Mouse (Mus musculus): ENCODE data around the gene Swsap1. TPM values are rescaled to one million over a fixed set of nuclear protein-coding genes. Genes with fewer than 3 reads are reported as not detected.
A peak's percentile ranks its signal among the peaks of the same experiment; 100 is the strongest.

Gene Swsap1
- polyA plus RNA-seq, 1 experiment = 12.8 TPM

DNA sequence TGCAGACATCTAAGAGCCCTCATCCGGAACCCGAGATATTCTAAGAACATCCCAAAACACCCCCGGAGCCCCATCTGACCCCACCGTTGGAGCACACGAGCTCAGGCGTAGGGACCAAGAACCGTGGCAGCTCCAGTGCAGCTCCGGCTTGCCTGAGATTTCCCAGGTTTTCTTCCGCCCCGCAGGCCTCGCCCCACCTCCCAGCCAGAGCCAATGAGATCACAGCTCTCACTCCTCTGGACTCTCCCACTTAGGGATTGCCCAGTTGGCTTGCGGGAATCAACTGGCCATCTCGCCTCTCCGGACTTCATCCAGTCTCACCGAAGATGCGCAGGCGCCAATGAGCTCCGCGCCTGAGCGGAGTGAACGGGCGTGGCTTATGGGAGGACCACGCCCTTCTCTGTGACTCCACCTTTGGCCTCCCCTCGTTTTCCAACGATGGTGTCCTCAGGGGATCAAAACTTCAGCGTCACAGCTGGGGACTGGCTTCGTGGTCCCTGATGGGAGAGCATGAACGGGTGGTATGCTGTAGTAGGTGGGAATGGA, 28.3 kb upstream of the Swsap1 start, which contains the start of the genes Ccdc159 and Tmem205:
Gene Ccdc159, plus strand, starts transcription at position 264 of the 546 bp plus-strand sequence.
Gene Tmem205, minus strand, starts transcription at position 349 of the 546 bp plus-strand sequence.
- Histone ChIP-seq H3K27me3 (ENCODE audit: control insufficient read depth, insufficient read depth, low read length) (no peaks in the 10 kb centered on the region), H3K4me3 (replicated peaks; ENCODE audit: insufficient read depth, low read depth, low read length) (peak within 1 kb of the TSS; percentile 74), H3K27ac (ENCODE audit: insufficient read depth, low read length) (peak within 1 kb of the TSS; percentile 2; the same call in 1 of the 2 replicates), H3K4me1 (ENCODE audit: control insufficient read depth, insufficient read depth, low read length) (peaks cover 14% of the 10 kb centered on the region)
- peak; percentile 93 to 98 for DNase-seq
- WGBS = under 1% methylated on average over 28 of the region's 28 CpGs
- TF ChIP-seq POLR2A (IDR thresholded peaks at IDR 0.05; ENCODE audit: borderline replicate concordance, insufficient read depth, low read length) (peak; percentile 87), CTCF (IDR thresholded peaks at IDR 0.05; ENCODE audit: borderline replicate concordance, insufficient read depth, low read depth, low read length) (no peak)

DNA sequence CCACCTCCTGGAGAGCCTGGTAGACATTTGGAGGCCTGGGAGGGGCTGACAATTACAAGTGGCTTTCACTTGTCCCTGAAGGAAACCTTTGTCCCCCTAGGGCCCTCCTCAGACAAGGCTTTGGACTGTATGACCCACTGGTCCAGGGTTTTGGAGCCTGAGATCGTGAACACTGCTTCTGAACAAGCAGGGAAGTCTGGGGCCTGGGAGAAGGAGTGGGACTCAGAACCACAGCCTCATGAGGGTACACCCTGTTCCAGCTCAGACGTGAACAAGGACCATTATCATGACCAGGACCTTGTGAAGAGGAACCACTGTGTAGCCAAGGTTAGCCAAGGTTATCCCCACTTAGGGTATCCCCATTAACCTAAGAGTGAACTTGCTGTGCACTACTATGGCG, 26.3 kb upstream of the Swsap1 start:
- no peak overlapping the region for H3K4me3 ChIP-seq (replicated peaks; ENCODE audit: insufficient read depth, low read depth, low read length)
- 81% methylated on average over 3 of the region's 3 CpGs for WGBS
- peaks cover 24% of the 10 kb centered on the region for H3K4me1 ChIP-seq (ENCODE audit: control insufficient read depth, insufficient read depth, low read length)
- no peaks in the 10 kb centered on the region for H3K27me3 ChIP-seq (ENCODE audit: control insufficient read depth, insufficient read depth, low read length)
- TF ChIP-seq CTCF (IDR thresholded peaks at IDR 0.05; ENCODE audit: borderline replicate concordance, insufficient read depth, low read depth, low read length) (no peak), POLR2A (IDR thresholded peaks at IDR 0.05; ENCODE audit: borderline replicate concordance, insufficient read depth, low read length) (no peak)
- no peak for DNase-seq
- no peak overlapping the region for H3K27ac ChIP-seq (ENCODE audit: insufficient read depth, low read length)

DNA sequence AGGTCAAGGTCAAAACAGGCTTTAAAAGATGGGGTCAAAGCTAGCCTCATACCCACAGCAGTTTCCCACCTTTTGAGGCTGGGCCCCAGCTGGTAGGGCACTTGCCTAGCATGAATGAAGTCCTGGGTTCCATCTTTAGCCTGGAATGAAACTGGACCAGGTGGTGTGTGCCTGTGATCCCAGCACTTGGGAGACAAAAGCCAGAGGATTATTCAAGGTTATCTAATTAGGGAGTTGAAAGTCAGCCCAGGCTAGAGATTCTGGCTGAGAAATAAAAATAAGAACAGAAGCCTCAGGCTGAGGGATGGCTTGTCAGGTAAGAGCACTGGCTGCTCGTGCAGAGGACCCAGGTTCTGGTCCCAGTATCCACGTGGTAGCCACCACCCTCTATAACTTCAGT, 23.5 kb upstream of the Swsap1 start:
- H3K4me3 ChIP-seq (replicated peaks; ENCODE audit: insufficient read depth, low read depth, low read length) = no peak overlapping the region
- TF ChIP-seq POLR2A (IDR thresholded peaks at IDR 0.05; ENCODE audit: borderline replicate concordance, insufficient read depth, low read length) (no peak), CTCF (IDR thresholded peaks at IDR 0.05; ENCODE audit: borderline replicate concordance, insufficient read depth, low read depth, low read length) (no peak)
- H3K4me1 ChIP-seq (ENCODE audit: control insufficient read depth, insufficient read depth, low read length) = peaks cover 18% of the 10 kb centered on the region
- H3K27me3 ChIP-seq (ENCODE audit: control insufficient read depth, insufficient read depth, low read length) = no peaks in the 10 kb centered on the region
- peak; percentile 31 to 65 for DNase-seq
- WGBS = 15% methylated on average over 2 of the region's 2 CpGs
- peak overlapping the region; percentile 51 for H3K27ac ChIP-seq (ENCODE audit: insufficient read depth, low read length)

DNA sequence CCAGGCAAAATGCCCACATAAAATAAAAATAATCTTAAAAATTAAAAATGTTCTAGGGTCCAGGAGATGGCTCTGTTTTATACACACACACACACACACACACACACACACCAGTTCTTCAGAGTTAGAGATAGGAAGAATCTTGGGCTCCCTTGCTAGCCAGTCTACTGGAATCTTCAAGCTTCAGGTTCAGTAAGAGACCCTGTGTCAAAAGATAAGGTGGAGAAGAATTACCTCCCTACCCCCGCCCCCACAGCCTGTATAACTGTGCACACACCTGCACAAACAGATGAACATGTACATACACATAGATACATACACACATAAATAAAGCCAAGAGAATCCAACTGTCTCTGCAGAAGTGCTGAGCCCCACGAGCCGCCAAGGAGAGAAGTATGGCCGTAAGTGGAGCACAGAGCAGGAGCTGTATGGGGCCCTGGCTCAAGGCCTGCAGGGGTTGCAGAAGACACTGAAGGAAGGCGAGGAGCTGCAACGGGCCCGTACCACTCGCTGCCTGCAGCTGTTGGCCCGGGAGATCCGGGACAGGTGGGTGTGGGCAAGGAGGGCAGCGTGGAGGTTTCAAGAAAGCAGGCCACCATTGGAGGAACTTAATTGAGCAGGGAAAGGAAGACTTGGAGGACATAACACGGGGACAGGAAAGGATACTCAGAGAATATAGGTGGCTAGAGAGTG, 23.0 kb upstream of the Swsap1 start:
- H3K27ac ChIP-seq (ENCODE audit: insufficient read depth, low read length) = no peak overlapping the region
- no peak overlapping the region for H3K4me3 ChIP-seq (replicated peaks; ENCODE audit: insufficient read depth, low read depth, low read length)
- peak in 1 of 2 experiments; percentile 14 for DNase-seq
- no peak for TF ChIP-seq POLR2A (IDR thresholded peaks at IDR 0.05; ENCODE audit: borderline replicate concordance, insufficient read depth, low read length)
- no peak for TF ChIP-seq CTCF (IDR thresholded peaks at IDR 0.05; ENCODE audit: borderline replicate concordance, insufficient read depth, low read depth, low read length)
- no peaks in the 10 kb centered on the region for H3K27me3 ChIP-seq (ENCODE audit: control insufficient read depth, insufficient read depth, low read length)
- WGBS = 52% methylated on average over 12 of the region's 12 CpGs
- H3K4me1 ChIP-seq (ENCODE audit: control insufficient read depth, insufficient read depth, low read length) = peaks cover 18% of the 10 kb centered on the region

DNA sequence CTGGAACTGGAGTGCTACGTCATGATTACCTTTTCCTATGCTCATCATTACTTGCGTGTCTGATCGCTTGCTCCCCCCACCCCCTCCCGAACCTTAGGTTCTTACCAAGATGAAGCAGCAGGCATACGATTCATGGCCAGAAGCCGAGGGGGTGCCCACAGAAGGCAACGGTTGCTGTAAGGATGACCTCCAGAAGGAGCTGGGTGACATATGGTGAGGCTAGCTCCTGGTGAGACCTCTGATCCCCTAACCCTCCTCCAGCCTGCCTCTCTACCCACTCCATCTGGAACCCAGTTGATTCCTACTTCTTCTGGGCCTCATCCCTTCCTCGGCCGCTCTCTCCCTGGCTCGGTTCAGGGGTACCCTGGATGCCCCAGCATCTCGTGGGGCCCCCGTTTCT, 21.5 kb upstream of the Swsap1 start:
- TF ChIP-seq CTCF (IDR thresholded peaks at IDR 0.05; ENCODE audit: borderline replicate concordance, insufficient read depth, low read depth, low read length) (no peak), POLR2A (IDR thresholded peaks at IDR 0.05; ENCODE audit: borderline replicate concordance, insufficient read depth, low read length) (no peak)
- peaks cover 25% of the 10 kb centered on the region for H3K4me1 ChIP-seq (ENCODE audit: control insufficient read depth, insufficient read depth, low read length)
- peak; percentile 49 to 50 for DNase-seq
- H3K27ac ChIP-seq (ENCODE audit: insufficient read depth, low read length) = no peak overlapping the region
- 19% methylated on average over 12 of the region's 12 CpGs for WGBS
- H3K4me3 ChIP-seq (replicated peaks; ENCODE audit: insufficient read depth, low read depth, low read length) = no peak overlapping the region
- no peaks in the 10 kb centered on the region for H3K27me3 ChIP-seq (ENCODE audit: control insufficient read depth, insufficient read depth, low read length)

DNA sequence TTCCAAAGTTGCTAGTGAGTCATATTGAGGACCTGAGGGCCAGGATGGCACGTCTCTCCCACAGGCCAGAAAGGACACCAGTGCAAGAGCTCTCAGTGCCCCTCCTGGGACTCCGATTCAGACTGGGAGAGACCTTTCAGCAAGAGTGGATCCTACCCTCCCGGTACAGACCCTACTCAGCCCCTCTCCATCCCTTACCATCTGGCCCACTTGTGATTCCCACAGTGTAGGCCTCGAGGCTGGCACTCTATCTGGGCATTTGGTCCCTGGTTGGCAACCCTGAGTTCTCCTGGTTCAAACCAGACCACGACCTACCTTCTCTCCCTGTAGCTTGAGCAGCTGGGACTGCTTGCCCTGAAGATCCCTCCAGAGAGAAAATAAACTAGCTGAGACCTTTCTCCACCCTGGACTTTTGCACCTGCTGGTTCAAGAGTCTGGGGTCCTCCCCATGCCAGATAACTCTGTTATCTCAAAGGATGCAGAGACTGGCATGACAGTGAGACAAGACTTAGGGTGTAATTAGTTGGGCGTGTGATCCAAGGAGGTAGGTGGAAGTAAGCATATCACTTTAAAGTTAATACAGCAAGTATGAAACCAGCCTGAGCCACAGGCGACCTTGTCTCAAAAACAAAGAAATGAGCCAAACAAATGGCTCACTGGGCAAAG, 20.0 kb upstream of the Swsap1 start:
- DNase-seq = peak in 1 of 2 experiments; percentile 25
- Histone ChIP-seq H3K27ac (ENCODE audit: insufficient read depth, low read length) (no peak overlapping the region), H3K27me3 (ENCODE audit: control insufficient read depth, insufficient read depth, low read length) (no peaks in the 10 kb centered on the region), H3K4me3 (replicated peaks; ENCODE audit: insufficient read depth, low read depth, low read length) (no peak overlapping the region), H3K4me1 (ENCODE audit: control insufficient read depth, insufficient read depth, low read length) (peaks cover 25% of the 10 kb centered on the region)
- no peak for TF ChIP-seq CTCF (IDR thresholded peaks at IDR 0.05; ENCODE audit: borderline replicate concordance, insufficient read depth, low read depth, low read length)
- no peak for TF ChIP-seq POLR2A (IDR thresholded peaks at IDR 0.05; ENCODE audit: borderline replicate concordance, insufficient read depth, low read length)
- WGBS = 66% methylated on average over 7 of the region's 7 CpGs

DNA sequence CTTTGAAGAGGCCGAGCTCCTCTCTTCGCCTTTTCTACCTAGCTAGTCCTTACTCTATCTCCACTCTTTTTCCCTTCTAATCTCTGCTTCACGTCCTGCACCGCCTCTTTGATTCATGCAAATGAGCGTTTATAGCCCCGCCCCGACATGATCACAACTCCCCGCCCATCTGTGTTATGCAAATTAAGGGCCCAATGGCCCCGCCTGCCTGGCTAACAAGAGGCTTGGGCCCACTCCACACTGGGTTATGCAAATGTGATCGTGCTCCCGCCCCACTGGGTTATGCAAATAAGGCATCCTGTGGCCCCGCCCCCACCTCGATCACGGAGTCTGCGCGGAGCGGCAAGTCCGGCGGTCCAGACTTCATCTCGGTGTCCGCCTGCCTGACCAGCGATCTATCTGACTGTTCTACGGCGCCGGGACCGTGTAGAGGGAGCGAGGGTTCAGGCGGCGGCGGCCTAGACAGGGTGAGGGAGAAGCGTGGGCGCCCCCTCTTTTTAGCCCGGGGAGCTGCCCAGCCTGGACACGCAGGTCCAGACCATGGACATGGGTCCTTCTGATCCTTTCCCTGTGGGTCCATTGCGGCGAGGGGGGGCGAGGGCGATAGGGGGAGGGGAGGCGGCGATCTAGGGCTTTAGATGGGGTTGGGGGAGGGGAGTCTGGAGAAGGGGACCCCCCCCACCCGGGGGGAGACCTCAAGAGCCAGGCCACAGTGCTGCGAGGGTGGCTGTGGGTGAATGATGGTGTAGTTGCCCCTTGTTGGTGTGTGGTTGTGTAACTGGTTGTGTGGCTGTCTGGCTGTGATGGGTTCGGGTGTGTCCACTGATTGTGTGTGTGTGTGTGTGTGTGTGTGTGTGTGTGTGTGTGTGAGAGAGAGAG, 18.6 kb upstream of the Swsap1 start, which contains the start of gene Plppr2:
Gene Plppr2, plus strand, starts transcription at position 342 of the 879 bp plus-strand sequence.
- peak; percentile 99 to 100 for DNase-seq
- under 1% methylated on average over 42 of the region's 43 CpGs for WGBS
- peak within 1 kb of the TSS; percentile 80 for H3K4me3 ChIP-seq (replicated peaks; ENCODE audit: insufficient read depth, low read depth, low read length)
- no peak within 1 kb of the TSS for H3K27ac ChIP-seq (ENCODE audit: insufficient read depth, low read length)
- no peaks in the 10 kb centered on the region for H3K27me3 ChIP-seq (ENCODE audit: control insufficient read depth, insufficient read depth, low read length)
- peaks cover 25% of the 10 kb centered on the region for H3K4me1 ChIP-seq (ENCODE audit: control insufficient read depth, insufficient read depth, low read length)
- TF ChIP-seq POLR2A (IDR thresholded peaks at IDR 0.05; ENCODE audit: borderline replicate concordance, insufficient read depth, low read length) (peak; percentile 84), CTCF (IDR thresholded peaks at IDR 0.05; ENCODE audit: borderline replicate concordance, insufficient read depth, low read depth, low read length) (no peak)

Measured in cerebellum, adult 2 months (tissue).